Mouse (Mus musculus) left cerebral cortex, adult 2 months (tissue): ENCODE measurements around the gene 4933424G06Rik. TPM values are rescaled to one million over a fixed set of nuclear protein-coding genes. Genes with fewer than 3 reads are reported as not detected.
"Not testable (repeated sequence)": the region's sequence is repeated elsewhere in the genome, so short reads cannot be mapped to it uniquely, and the experiment has no call there.

Source experiments
- DNase-seq, 2 experiments: peaks; one replicate each; pipeline ENCODE4 v3.0.0; 2021 to 2022; ENCODE audit warnings: low spot score in 2 of 2, mixed read lengths in 1 of 2; ENCODE audit errors: extremely low spot score in 1 of 2
- H3K27ac ChIP-seq: fragments of 200-600 bp; 2 replicates; pipeline ENCODE4 v1.8.1; 2022
- H3K4me3 ChIP-seq: fragments of 200-600 bp; 2 replicates; pipeline ENCODE4 v1.8.1; 2022
- CTCF ChIP-seq: fragments of 200-600 bp; IDR thresholded peaks from 2 replicates; pipeline ENCODE4 v1.8.1; 2022; ENCODE audit warnings: antibody characterized with exemption, mild to moderate bottlenecking, moderate library complexity
- intact Hi-C: fragments of 180-260 bp; cut with DNase I; formaldehyde crosslinking; loops from one replicate; pipeline ENCODE4 v1.15.1; 2025
- long read RNA-seq, 2 experiments: library from polyadenylated mRNA; stranded (forward); transcript quantifications; one replicate each; pipeline ENCODE4 v2.0.0; 2021; ENCODE audit warnings: borderline mapping rate in 2 of 2
- total RNA-seq, 2 experiments: library from RNA; stranded (reverse); gene quantifications; 2 replicates each; pipeline ENCODE4 v1.2.3; 2021

4933424G06Rik gene
- under 1 TPM in 1 of 2 experiments, not detected in 1; 0.41 TPM for total RNA-seq
- long read RNA-seq, experiment 1, partial matches to known transcripts: 0 of 2 reads
- long read RNA-seq, experiment 1, other reads (novel, unspliced or antisense): 2 of 2 reads
- long read RNA-seq, experiment 2: 0 reads

DNA sequence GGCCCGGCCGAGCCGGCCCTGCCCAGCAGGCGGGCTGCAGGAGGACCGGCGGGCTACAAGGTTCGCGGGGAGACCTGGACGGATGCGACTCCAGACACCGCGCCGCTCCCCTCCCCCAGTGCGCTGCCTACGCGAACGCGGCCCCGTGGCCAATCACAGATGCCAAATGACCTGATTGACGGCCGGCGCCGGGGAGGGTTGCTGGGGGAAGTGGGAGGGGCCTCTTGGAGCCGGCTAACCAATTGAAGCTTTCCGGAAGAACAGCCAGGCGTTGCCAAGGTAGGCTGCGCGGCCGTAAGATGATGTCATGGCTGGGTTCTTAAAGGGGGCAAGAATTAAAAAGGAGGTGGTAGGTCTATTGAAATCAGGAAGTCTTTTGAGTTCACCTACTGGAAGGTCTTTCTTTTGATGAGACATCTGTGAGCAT lies at the start of gene 4933424G06Rik:
4933424G06Rik (plus strand) TSS at position 296 of the 427 bp plus-strand sequence.
- Histone ChIP-seq H3K4me3 (peak within 1 kb of the TSS; percentile 90), H3K27ac (peak within 1 kb of the TSS; percentile 89)
- intact Hi-C loops: loop anchor here (2.0 to 5.0 kb wide), 3 partner anchors 15 to 232 kb away; partner anchors contain the start of gene Tmem131
- TF ChIP-seq CTCF: no peak
- DNase-seq: peak; percentile 98

DNA sequence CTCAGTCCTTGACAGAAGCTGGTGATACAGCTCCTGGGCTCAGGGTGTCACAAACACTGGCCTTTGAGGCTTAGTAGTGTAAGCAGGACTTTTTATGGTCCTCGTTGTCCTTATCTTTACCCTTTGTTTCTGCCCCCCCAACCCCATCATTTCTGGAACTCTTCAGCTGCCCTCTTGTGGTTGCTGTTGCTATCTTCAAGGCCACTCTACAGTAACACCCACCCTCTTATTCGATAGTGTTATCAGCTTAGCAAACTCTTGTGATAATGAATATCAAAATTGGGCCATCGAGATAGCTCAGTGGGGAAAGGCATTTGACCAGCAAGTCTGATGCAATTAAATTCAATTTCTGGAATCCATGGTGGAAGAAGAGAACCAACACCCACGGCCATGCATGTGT lies 45.5 kb upstream of the 4933424G06Rik start:
- Histone ChIP-seq H3K4me3 (no peak overlapping the region), H3K27ac (no peak overlapping the region)
- intact Hi-C loops: loop anchor here (1.0 kb wide), 1 partner anchor 117 kb away; the partner anchor contains the start of gene Ankrd39
- no peak for DNase-seq
- TF ChIP-seq CTCF: peak; percentile 44

DNA sequence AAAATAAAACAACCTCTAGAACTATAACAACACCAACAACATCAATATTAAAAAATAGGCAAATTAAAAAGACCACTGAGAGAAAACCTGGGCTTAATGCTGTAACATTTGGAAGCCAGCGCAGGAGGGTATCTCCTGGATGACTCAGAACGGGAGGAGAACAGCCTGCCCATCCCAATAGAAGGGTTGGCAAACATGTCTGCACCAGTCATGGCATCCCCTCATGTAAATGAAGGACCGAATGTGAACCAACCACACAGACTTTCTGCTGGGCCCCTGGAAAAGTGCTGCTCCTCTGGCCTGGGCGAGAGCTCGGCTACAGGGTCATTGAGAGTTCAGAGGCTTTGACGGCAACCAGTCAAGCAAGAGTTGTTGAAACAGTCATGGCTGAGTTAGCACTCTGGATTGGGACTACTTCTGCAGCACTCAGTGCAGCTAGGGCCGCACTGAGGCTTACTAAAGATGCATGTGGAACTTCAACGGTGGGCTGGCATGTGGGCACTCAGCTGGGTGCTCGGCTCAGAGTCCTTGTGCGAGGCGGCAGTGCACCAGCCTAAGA lies 44.7 kb upstream of the 4933424G06Rik start:
- no peak for TF ChIP-seq CTCF
- intact Hi-C loops: no loop called here

DNA sequence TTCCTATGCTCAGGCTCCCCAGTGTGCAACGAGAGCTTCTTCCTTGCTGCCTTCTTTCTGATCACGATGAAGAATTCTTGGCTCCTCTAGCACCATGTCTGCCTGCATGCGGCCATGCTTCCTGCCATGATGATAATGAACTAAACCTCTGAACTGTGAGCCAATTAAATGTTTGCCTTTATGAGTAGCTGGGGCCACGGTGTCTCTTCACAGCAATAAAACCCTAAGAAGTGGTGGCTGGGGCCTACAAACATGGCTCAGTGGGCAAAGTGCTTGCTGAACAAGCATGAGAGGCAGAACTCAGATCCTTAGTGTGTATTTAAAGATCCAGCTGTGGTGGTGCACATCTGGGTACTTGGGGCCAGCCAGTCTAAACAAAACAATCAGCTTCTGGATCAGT lies 44.0 kb upstream of the 4933424G06Rik start:
- Histone ChIP-seq H3K4me3 (no peak overlapping the region), H3K27ac (no peak overlapping the region)
- no peak for DNase-seq
- no peak for TF ChIP-seq CTCF
- intact Hi-C loops: no loop called here

More for the DNA sequence above, 44.7 kb upstream of the 4933424G06Rik start:
- no peak for DNase-seq
- H3K4me3 ChIP-seq: no peak overlapping the region
- H3K27ac ChIP-seq: no peak overlapping the region

DNA sequence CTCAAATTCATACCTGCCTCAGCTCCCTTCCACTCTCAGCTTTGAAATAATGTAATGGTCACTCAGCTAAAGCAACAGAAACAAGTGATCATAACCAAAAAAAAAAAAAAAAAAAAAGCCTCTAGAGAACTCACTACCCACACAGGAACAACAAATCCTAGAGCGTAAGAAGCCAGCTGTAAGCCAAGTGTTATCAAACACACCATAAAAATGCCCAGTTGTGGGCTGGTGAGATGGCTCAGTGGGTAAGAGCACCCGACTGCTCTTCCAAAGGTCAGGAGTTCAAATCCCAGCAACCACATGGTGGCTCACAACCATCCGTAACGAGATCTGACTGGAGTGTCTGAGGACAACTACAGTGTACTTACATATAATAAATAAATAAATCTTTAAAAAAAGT lies 41.9 kb upstream of the 4933424G06Rik start:
- H3K4me3 ChIP-seq, intact Hi-C loops, DNase-seq, H3K27ac ChIP-seq: not testable (repeated sequence)

DNA sequence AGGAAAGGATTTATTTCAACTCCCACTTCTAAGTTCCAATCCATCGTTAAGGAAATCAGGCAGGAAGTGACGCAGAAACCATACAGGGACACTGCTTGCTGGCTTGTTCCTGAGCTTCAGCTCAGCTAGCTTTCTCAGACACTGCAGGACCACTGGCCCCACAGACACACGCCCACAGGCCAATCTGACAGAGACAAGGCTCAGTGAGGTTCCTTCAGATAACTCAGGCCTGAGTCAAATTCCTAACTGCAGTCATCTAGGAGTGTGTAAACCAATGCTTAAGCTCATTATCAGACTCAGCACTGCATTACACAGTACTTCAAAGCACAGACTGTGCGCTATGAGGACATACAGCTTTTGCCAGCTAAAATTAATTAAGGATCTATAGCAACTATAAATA lies 39.7 kb upstream of the 4933424G06Rik start:
- TF ChIP-seq CTCF: no peak
- no peak for DNase-seq
- intact Hi-C loops: no loop called here
- Histone ChIP-seq H3K4me3 (no peak overlapping the region), H3K27ac (no peak overlapping the region)

DNA sequence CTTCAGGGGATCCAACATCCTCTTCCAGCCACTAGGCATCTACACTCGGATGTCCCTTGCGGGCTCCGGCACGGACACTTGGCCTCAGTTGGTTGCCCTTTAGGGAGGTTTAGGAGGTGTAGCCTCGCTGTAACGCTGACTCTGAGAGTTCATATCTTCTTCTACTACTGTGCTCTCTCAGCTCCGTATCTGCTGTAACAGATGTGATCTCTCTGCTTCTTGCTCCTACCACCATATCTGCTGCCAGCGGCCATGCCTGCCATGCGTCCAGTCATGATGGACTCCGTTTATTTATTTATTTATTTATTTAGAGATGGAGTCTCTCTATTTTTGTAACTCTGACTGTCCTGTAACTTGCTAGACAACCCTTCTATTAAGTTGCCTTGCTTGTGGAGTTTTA lies 38.7 kb upstream of the 4933424G06Rik start:
- TF ChIP-seq CTCF: no peak
- Histone ChIP-seq H3K27ac (no peak overlapping the region), H3K4me3 (no peak overlapping the region)
- DNase-seq: no peak
- intact Hi-C loops: no loop called here

DNA sequence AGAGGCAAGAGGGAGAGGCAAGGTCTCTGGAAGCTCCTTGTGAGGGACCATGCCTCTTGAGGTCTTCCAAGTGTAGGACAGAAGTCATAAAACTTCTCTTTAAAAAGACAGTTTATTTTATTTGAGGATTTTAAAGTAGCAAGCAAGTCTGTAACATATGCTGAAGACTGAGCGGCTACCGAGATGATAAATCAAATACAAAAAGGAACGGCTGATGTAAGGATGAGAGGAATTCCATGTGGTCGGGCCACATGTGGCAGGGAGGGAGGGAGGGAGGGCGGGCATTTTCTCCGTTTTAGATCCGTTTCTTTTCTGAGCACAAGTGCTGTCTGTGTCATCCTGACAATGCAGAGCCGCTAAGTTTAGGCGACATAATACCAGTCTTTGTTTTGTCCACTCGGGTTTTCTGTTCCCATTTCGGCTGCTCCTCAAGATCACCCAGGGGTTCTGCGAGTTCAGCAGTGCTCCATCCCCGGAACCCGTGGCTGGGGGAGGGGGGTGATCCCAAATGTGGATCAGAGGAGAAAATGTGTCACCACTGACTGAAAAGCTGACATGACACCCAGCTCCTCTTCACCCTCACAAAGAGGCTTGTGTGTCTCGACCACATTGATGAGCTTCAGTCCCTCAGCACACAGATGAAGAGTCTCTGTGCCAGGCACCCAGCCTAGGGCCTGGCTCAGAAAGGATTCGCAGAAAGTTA lies 37.1 kb upstream of the 4933424G06Rik start:
- no peak for DNase-seq
- Histone ChIP-seq H3K27ac (no peak overlapping the region), H3K4me3 (no peak overlapping the region)
- no peak for TF ChIP-seq CTCF
- intact Hi-C loops: no loop called here

DNA sequence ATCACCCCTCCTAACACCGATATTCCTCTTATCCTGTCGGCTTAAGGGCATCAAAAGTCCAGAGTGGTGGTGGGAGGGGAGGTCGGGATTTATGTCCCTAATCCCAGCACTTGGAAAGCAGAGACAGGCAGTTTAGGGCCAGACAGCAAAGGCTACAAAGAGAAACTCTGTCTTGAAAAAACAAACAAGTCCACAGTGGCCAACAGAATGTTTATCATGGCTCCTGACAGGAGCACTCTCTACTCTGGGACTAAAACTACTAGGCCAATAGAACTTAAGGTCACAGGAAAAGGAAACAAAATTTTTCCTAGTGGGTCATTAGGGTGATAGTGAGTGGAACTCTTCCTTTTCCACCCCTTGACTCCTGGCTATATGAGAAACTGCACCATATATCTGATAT lies 35.0 kb upstream of the 4933424G06Rik start:
- intact Hi-C loops: no loop called here
- Histone ChIP-seq H3K27ac (no peak overlapping the region), H3K4me3 (no peak overlapping the region)
- no peak for TF ChIP-seq CTCF
- DNase-seq: no peak

DNA sequence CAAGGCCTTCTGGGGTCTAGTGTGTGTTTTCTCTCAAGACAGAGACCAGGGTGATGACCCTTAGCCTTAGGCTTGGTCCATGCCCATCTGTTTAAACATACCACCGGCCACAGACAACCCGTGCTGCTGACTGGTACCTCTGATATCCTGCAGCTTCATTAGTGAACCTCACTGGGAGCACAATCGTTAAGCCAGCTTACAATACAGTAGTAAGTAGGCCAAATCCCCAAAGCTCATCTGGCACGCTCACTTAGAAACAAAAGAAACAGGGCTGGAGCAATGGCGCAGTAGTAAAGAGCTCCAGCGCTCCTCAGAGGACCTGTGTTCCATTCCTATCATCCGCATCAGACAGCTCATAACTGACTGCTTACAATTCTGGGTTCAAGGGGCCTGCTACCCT lies 29.1 kb upstream of the 4933424G06Rik start:
- Histone ChIP-seq H3K4me3 (no peak overlapping the region), H3K27ac (no peak overlapping the region)
- DNase-seq: no peak
- TF ChIP-seq CTCF: no peak
- intact Hi-C loops: no loop called here

DNA sequence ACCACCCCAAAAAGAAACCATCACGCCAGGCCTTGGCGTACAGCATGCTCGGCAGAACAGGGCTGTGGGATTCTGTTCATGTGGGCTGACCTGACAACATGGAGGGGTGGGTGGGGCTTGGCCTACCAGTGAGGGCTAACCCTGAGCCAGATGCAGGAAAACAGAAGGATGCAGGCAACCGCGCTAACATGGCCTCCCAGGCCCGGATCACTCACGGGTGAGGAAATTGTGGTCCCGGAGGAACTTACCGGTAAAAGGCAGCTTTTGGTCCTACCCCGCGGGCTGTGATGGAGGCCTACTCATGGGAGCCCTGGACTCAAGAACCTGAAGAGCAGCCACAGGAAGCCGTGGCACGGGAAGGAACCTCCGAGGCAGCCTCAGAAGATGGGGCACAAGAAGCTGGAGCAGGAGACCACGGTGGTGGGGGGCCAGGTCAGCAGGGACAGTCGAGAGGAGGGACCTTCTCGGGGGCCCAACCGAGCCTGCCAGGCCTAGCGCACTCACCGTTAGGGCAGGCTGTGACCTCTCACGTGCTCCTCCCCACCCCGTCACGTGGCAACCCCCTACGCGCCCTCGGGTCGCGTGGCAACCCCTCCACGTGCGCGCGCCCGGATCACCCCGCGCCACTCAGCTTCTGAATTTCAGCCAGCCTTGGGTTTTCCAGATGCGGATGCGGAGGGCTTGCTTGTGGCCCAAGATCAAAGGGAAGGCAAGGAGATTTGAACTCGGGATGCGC lies 27.2 kb upstream of the 4933424G06Rik start, which contains the start of gene Fam178b:
Fam178b (minus strand) TSS at position 564 of the 736 bp plus-strand sequence.
- no peak within 1 kb of the TSS for H3K27ac ChIP-seq
- intact Hi-C loops: no loop called here
- H3K4me3 ChIP-seq: no peak within 1 kb of the TSS
- no peak for TF ChIP-seq CTCF
- no peak for DNase-seq

DNA sequence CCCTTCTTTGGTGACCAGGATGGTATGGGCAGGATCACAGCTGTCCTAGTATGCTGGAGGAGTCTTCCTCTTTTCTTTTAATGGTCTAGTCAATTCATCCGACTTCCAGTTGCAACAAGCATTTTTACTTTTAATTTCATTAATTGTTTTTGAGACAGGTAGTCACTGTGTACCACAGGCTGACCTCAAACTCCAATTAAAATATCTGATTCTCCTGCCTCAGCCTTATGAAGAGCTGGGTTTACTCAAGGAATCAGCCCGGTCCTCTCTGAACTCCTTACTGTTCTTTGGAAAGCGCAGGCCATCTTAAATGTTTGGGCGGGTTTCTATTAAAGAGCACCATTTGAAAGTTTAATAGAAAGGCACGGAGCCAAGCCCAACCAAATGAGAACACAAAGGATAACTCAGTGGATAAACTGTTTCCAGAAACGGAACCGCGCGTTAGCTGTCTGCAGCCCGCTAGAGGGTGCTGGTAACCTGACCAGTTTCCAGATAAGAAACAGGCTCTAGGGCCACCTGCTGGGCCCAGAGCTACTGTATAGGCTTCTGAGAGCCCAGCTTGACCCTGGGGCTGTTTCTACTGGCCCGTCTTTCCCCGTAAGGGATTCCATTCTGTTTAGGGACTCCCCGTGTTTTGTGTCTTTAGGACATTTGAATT lies 26.0 kb upstream of the 4933424G06Rik start:
- Histone ChIP-seq H3K4me3 (no peak overlapping the region), H3K27ac (no peak overlapping the region)
- peak; percentile 95 for TF ChIP-seq CTCF
- peak; percentile 77 to 79 for DNase-seq
- intact Hi-C loops: loop anchor here (1.0 kb wide), 1 partner anchor 137 kb away; the partner anchor contains the start of gene Ankrd39
